Mouse (Mus musculus): ENCODE measurements at regions not wholly inside any gene's neighbourhood (a gene's known extent, or its start where the extent isn't known, plus 50 kb on each side); places are given as distances from the start of the nearest gene placed in this dataset.

GRCm38 (mm10) chr4:71187801-71188200, 570.0 kb downstream of the Gm11232 start:
- no peak overlapping the region for H3K4me3 ChIP-seq (ENCODE audit: low read depth, low read length)
- TF ChIP-seq CTCF (IDR thresholded peaks at IDR 0.05), result no peak
- WGBS, result 69% methylated on average over 1 of the region's 1 CpGs
- DNase-seq (ENCODE audit: low spot score) (no peak), ATAC-seq (ENCODE audit: low FRiP score) (no peak)
- H3K9me3 ChIP-seq (ENCODE audit: low read length), result no peaks in the 10 kb centered on the region
- H3K36me3 ChIP-seq (ENCODE audit: insufficient read depth, low read length), result no peaks in the 10 kb centered on the region
- H3K9ac ChIP-seq (replicated peaks; ENCODE audit: low read length, poor library complexity, severe bottlenecking), result no peak overlapping the region
- H3K27ac ChIP-seq (ENCODE audit: low read depth, low read length), result no peak overlapping the region
- no peak overlapping the region for H3K4me2 ChIP-seq (ENCODE audit: low read depth, low read length, poor library complexity, severe bottlenecking)
- H3K4me1 ChIP-seq (ENCODE audit: insufficient read depth, low read length), result no peaks in the 10 kb centered on the region
- H3K27me3 ChIP-seq (ENCODE audit: insufficient read depth, low read length), result no peaks in the 10 kb centered on the region

- Histone ChIP-seq H3K36me3 (ENCODE audit: insufficient read depth, low read length) (no peaks in the 10 kb centered on the region), H3K4me1 (ENCODE audit: insufficient read depth, low read length) (no peaks in the 10 kb centered on the region), H3K27me3 (ENCODE audit: insufficient read depth, low read length) (no peaks in the 10 kb centered on the region), H3K4me3 (ENCODE audit: low read depth, low read length) (no peak overlapping the region), H3K9ac (replicated peaks; ENCODE audit: low read length, poor library complexity, severe bottlenecking) (no peak overlapping the region), H3K4me2 (ENCODE audit: low read depth, low read length, poor library complexity, severe bottlenecking) (no peak overlapping the region), H3K9me3 (ENCODE audit: low read length) (no peaks in the 10 kb centered on the region), H3K27ac (ENCODE audit: low read depth, low read length) (no peak overlapping the region)
- no peak for DNase-seq (ENCODE audit: low spot score)
- TF ChIP-seq CTCF (IDR thresholded peaks at IDR 0.05), result no peak
- no peak for ATAC-seq (ENCODE audit: low FRiP score)
- 92% methylated on average over 2 of the region's 2 CpGs for WGBS
Measured at GRCm38 (mm10) chr4:71177661-71178060, 580.1 kb downstream of the Gm11232 start.

- ATAC-seq (ENCODE audit: low FRiP score), result no peak
- Histone ChIP-seq H3K36me3 (ENCODE audit: insufficient read depth, low read length) (no peaks in the 10 kb centered on the region), H3K9me3 (ENCODE audit: low read length) (no peaks in the 10 kb centered on the region), H3K27me3 (ENCODE audit: insufficient read depth, low read length) (no peaks in the 10 kb centered on the region), H3K9ac (replicated peaks; ENCODE audit: low read length, poor library complexity, severe bottlenecking) (no peak overlapping the region), H3K4me1 (ENCODE audit: insufficient read depth, low read length) (no peaks in the 10 kb centered on the region), H3K4me3 (ENCODE audit: low read depth, low read length) (no peak overlapping the region), H3K27ac (ENCODE audit: low read depth, low read length) (no peak overlapping the region), H3K4me2 (ENCODE audit: low read depth, low read length, poor library complexity, severe bottlenecking) (no peak overlapping the region)
- no peak for TF ChIP-seq CTCF (IDR thresholded peaks at IDR 0.05)
- peak; percentile 4 for DNase-seq (ENCODE audit: low spot score)
Measured at GRCm38 (mm10) chr4:71165802-71166201, 592.0 kb downstream of the Gm11232 start.

GRCm38 (mm10) chr4:71131670-71132317, 597.0 kb upstream of the Megf9 start:
- H3K4me2 ChIP-seq (ENCODE audit: low read depth, low read length, poor library complexity, severe bottlenecking), result no peak overlapping the region
- TF ChIP-seq CTCF (IDR thresholded peaks at IDR 0.05), result no peak
- DNase-seq (ENCODE audit: low spot score) (no peak), ATAC-seq (ENCODE audit: low FRiP score) (no peak)
- H3K27me3 ChIP-seq (ENCODE audit: insufficient read depth, low read length), result no peaks in the 10 kb centered on the region
- no peaks in the 10 kb centered on the region for H3K36me3 ChIP-seq (ENCODE audit: insufficient read depth, low read length)
- no peak overlapping the region for H3K27ac ChIP-seq (ENCODE audit: low read depth, low read length)
- 27% methylated on average over 1 of the region's 1 CpGs for WGBS
- no peak overlapping the region for H3K9ac ChIP-seq (replicated peaks; ENCODE audit: low read length, poor library complexity, severe bottlenecking)
- no peak overlapping the region for H3K4me3 ChIP-seq (ENCODE audit: low read depth, low read length)
- no peaks in the 10 kb centered on the region for H3K9me3 ChIP-seq (ENCODE audit: low read length)
- H3K4me1 ChIP-seq (ENCODE audit: insufficient read depth, low read length), result no peaks in the 10 kb centered on the region

- H3K9me3 ChIP-seq (ENCODE audit: low read length), result no peaks in the 10 kb centered on the region
- no peak for TF ChIP-seq CTCF (IDR thresholded peaks at IDR 0.05)
- H3K36me3 ChIP-seq (ENCODE audit: insufficient read depth, low read length), result no peaks in the 10 kb centered on the region
- H3K27me3 ChIP-seq (ENCODE audit: insufficient read depth, low read length), result no peaks in the 10 kb centered on the region
- DNase-seq (ENCODE audit: low spot score), result peak; percentile 51
- H3K27ac ChIP-seq (ENCODE audit: low read depth, low read length), result no peak overlapping the region
- H3K4me2 ChIP-seq (ENCODE audit: low read depth, low read length, poor library complexity, severe bottlenecking), result no peak overlapping the region
- H3K4me1 ChIP-seq (ENCODE audit: insufficient read depth, low read length), result no peaks in the 10 kb centered on the region
- H3K4me3 ChIP-seq (ENCODE audit: low read depth, low read length), result no peak overlapping the region
- WGBS, result 27% methylated on average over 7 of the region's 7 CpGs
- H3K9ac ChIP-seq (replicated peaks; ENCODE audit: low read length, poor library complexity, severe bottlenecking), result no peak overlapping the region
- no peak for ATAC-seq (ENCODE audit: low FRiP score)
Measured at GRCm38 (mm10) chr4:71130946-71131669, 596.3 kb upstream of the Megf9 start.

- no peak for TF ChIP-seq CTCF (IDR thresholded peaks at IDR 0.05)
- no peaks in the 10 kb centered on the region for H3K36me3 ChIP-seq (ENCODE audit: insufficient read depth, low read length)
- H3K9me3 ChIP-seq (ENCODE audit: low read length), result no peaks in the 10 kb centered on the region
- H3K9ac ChIP-seq (replicated peaks; ENCODE audit: low read length, poor library complexity, severe bottlenecking), result no peak overlapping the region
- no peaks in the 10 kb centered on the region for H3K27me3 ChIP-seq (ENCODE audit: insufficient read depth, low read length)
- no peak overlapping the region for H3K27ac ChIP-seq (ENCODE audit: low read depth, low read length)
- no peaks in the 10 kb centered on the region for H3K4me1 ChIP-seq (ENCODE audit: insufficient read depth, low read length)
- H3K4me3 ChIP-seq (ENCODE audit: low read depth, low read length), result no peak overlapping the region
- 55% methylated on average over 1 of the region's 1 CpGs for WGBS
- peak; percentile 49 for DNase-seq (ENCODE audit: low spot score)
- no peak for ATAC-seq (ENCODE audit: low FRiP score)
- no peak overlapping the region for H3K4me2 ChIP-seq (ENCODE audit: low read depth, low read length, poor library complexity, severe bottlenecking)
Measured at GRCm38 (mm10) chr4:71129306-71129705, 594.5 kb upstream of the Megf9 start.

All from midbrain, postnatal 0 days (tissue).